Mouse (Mus musculus): ENCODE data around the gene Zcchc9.

DNA sequence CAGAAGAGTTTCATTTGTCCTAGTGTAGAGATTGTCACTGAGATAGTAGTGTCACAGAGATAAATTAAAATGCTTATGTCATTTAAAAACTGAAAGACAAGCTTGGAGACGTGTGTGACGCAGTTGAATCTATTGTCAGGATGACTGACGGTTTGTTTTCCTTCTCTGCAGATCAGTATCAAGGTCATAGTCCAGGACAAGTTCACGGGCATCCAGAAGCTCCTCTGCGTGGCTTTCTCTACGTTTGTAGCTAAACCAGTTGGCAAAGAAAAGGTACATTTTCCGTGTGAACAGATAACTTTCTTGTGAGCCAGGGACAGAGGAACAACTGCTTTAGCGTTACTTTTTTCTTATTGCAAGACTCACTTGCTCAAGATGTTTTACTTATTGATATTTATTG is 47.7 kb downstream of the Zcchc9 start:
- TF ChIP-seq MYOD1 (IDR thresholded peaks at IDR 0.05; ENCODE audit: control insufficient read depth, insufficient read length, low read depth) (no peak), MAX (IDR thresholded peaks at IDR 0.05) (no peak), CTCF (IDR thresholded peaks at IDR 0.05; ENCODE audit: control insufficient read depth, insufficient read depth, insufficient read length) (no peak), USF1 (IDR thresholded peaks at IDR 0.05; ENCODE audit: low read depth) (no peak)

Measured in C2C12 (cell line).